Mouse (Mus musculus) left cerebral cortex, adult 8-10 months (tissue): ENCODE measurements at regions not wholly inside any gene's neighbourhood (a gene's known extent, or its start where the extent isn't known, plus 50 kb on each side); places are given as distances from the start of the nearest gene placed in this dataset.

Experiments used
- DNase-seq, 2 experiments: peaks; one replicate each; pipeline ENCODE4 v3.0.0; 2022; ENCODE audit warnings: low spot score in 2 of 2

DNA sequence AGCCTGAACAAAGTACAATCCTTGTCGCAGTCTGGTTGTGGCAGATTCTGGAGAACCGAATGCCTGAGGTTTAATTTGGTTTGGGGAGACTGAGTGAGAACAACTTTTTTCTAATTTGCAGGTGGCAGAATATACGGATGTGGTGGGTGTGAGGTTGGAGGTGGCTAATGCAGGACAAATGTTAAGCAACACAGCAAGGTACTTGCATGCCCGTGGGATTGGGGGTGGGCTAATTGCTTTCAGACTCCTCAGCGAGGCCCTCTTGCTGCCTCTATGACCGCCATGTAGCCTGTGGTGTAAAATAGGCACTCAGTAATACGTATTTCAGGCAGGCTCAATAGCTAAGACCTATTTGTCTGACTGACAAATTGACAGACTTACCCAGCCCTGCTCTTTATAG is 109.4 kb upstream of the Frg1 start:
- no peak for DNase-seq

DNA sequence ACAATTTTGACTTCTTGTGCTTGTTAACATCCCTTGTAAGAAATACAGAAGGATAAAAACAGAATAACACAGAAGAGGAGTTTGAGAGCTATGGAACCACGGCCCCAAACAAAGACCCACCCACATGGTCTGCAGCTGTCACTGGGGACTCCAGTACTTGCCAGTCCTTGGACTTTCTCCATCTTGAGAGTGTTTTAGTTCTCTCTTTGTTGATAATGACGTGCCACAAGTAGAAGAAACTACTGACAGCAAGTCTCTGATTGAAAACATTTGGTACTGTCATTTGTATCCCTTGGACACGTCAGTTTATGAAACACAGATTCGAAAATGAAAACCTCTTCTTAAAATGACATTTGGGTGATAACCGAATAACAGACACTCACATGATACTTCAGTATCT is 68.3 kb upstream of the Frg1 start:
- no peak for DNase-seq

DNA sequence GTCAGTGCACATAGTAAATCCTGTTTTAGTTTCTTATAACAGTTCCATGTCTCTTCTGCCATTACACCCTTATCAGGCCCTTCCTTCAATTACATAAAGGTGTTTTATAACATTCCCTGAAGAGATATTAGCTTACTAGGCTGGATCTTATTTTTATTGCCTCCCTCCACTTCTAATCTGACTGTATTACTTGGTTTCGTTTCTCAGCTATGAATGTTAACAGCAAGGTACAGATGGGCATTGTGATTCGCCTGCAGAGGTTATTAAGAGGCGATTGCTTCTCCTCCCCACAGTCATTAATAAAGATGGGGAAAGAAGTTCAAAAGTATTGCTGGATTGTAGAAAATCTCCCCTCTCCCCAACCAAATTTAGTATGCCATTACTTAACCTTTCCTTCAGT is 66.4 kb upstream of the Frg1 start:
- DNase-seq = no peak

DNA sequence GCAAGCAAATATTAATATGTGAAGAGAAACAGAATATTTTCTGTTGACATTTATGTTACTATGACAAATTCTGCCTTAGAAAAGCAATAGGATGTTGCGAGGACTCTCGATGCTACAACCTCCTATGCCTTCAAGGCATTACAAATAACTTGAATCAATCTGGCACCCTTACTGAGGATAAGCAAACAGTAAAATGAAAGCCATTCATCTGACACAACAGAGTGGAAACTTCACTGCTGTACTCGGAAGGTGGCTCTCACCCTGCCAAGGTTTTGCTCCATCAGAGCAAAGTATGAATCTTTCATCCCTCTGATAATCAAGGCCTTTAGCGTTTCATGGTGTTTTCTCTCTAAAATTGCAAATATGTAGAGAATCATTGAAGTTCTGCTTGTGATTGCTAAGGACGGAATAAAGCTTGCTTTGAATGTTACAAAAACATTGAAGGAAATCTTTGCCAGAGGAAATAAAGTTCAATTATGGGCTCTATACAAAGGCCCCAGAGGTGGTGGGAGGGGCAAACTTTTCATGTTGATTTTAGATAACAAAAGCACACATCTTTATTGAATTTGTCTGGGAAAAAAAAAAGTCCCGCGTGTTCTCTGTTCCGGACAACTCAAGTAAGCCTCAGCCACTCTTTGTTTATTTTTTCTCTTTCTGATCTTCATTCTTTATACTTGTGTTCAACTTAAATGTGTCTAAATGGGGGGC is 56.3 kb upstream of the Frg1 start:
- DNase-seq = no peak

DNA sequence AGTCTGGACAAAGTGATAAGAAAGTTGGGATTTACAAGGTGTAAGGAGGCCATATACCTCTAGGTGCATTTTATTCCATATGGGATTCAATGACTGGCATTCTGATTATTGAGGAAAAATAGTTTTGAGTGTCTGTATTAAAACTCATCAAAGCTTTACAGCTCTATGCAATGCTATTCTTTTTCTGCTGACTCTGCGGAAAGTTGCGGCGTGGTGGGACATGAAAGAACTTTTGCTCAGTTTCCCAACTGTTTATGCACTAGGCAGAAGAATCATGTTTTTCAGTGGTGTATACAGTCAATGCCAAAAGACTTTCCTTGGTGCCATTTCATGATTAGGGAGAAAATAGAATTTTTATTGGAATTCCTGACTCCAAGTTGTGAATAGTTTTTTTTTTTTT is 55.4 kb upstream of the Frg1 start:
- no peak for DNase-seq
